Mouse (Mus musculus): ENCODE data around the gene Zfand3. TPM values are rescaled to one million over a fixed set of nuclear protein-coding genes. Genes with fewer than 3 reads are reported as not detected.

Zfand3 gene
- total RNA-seq, 2 experiments from 2014 or later, result 113 to 117 TPM

- DNase-seq, result no peak
Measured at GRCm38 (mm10) chr17:30232698-30233097, 228.2 kb downstream of the Zfand3 start.

GRCm38 (mm10) chr17:30235380-30235779, 230.8 kb downstream of the Zfand3 start:
- no peak for DNase-seq

- no peak for DNase-seq
Measured at GRCm38 (mm10) chr17:30236611-30237010, 232.1 kb downstream of the Zfand3 start.

- no peak for DNase-seq
Measured at GRCm38 (mm10) chr17:30237600-30237999, 233.1 kb downstream of the Zfand3 start.

- DNase-seq, result no peak
Measured at GRCm38 (mm10) chr17:30239458-30239857, 234.9 kb downstream of the Zfand3 start.

GRCm38 (mm10) chr17:30240659-30241058, 236.1 kb downstream of the Zfand3 start:
- no peak for DNase-seq

GRCm38 (mm10) chr17:30241061-30241460, 236.5 kb downstream of the Zfand3 start:
- no peak for DNase-seq

- no peak for DNase-seq
Measured at GRCm38 (mm10) chr17:30241720-30242322, 237.3 kb downstream of the Zfand3 start.

GRCm38 (mm10) chr17:30242647-30243046, 238.1 kb downstream of the Zfand3 start:
- DNase-seq, result no peak

- no peak for DNase-seq
Measured at GRCm38 (mm10) chr17:30243540-30243939, 239.0 kb downstream of the Zfand3 start.

GRCm38 (mm10) chr17:30244651-30245307, 240.2 kb downstream of the Zfand3 start:
- DNase-seq, result no peak

- DNase-seq, result no peak
Measured at GRCm38 (mm10) chr17:30245308-30245706, 240.8 kb downstream of the Zfand3 start.

GRCm38 (mm10) chr17:30253028-30253427, 248.5 kb downstream of the Zfand3 start:
- DNase-seq, result no peak

GRCm38 (mm10) chr17:30253924-30254323, 249.4 kb downstream of the Zfand3 start:
- no peak for DNase-seq

- DNase-seq, result no peak
Measured at GRCm38 (mm10) chr17:30255928-30256560, 251.5 kb downstream of the Zfand3 start.

- DNase-seq, result no peak
Measured at GRCm38 (mm10) chr17:30258480-30258879, 253.9 kb downstream of the Zfand3 start.

- no peak for DNase-seq
Measured at GRCm38 (mm10) chr17:30259938-30260337, 255.4 kb downstream of the Zfand3 start.

Other genes starting within 250 kb of the Zfand3 start
- 10 to 100 TPM; 65.5 to 73.2 TPM for gene Mdga1, start 34.6 kb upstream of the Zfand3 start, total RNA-seq (2021)